Mouse (Mus musculus) CD4-positive helper T cell, adult 2 months (primary cell): ENCODE measurements around the gene Tanc2.

Experiments
- DNase-seq: peaks from one replicate; pipeline ENCODE4 v3.0.0-alpha.2; 2012; ENCODE audit warnings: low read depth, missing footprints, low spot score

Tanc2 gene

GRCm38 (mm10) chr11:105952911-105953386 lies 363.2 kb downstream of the Tanc2 start, which contains the start of gene Cyb561:
Cyb561 (minus strand) TSS chr11:105953336.
- no peak for DNase-seq

GRCm38 (mm10) chr11:105953402-105953801 lies 363.6 kb downstream of the Tanc2 start:
- DNase-seq: no peak

- no peak for DNase-seq
Observed at GRCm38 (mm10) chr11:105955815-105956430, 366.1 kb downstream of the Tanc2 start.

- no peak for DNase-seq
Observed at GRCm38 (mm10) chr11:105957501-105957900, 367.7 kb downstream of the Tanc2 start.

GRCm38 (mm10) chr11:105958566-105958965 lies 368.8 kb downstream of the Tanc2 start:
- DNase-seq: no peak

GRCm38 (mm10) chr11:105959355-105959754 lies 369.6 kb downstream of the Tanc2 start:
- peak; percentile 27 for DNase-seq

- no peak for DNase-seq
Observed at GRCm38 (mm10) chr11:105964691-105965090, 374.9 kb downstream of the Tanc2 start.

GRCm38 (mm10) chr11:105966288-105966687 lies 376.5 kb downstream of the Tanc2 start:
- DNase-seq: no peak

GRCm38 (mm10) chr11:105967741-105968574 lies 378.2 kb downstream of the Tanc2 start, which contains the start of gene Ace:
Ace (plus strand) TSS chr11:105967945.
- DNase-seq: no peak

- no peak for DNase-seq
Observed at GRCm38 (mm10) chr11:105968948-105969347, 379.2 kb downstream of the Tanc2 start.

GRCm38 (mm10) chr11:105969516-105969915 lies 379.7 kb downstream of the Tanc2 start:
- DNase-seq: no peak

GRCm38 (mm10) chr11:105974593-105974992 lies 384.8 kb downstream of the Tanc2 start:
- DNase-seq: no peak

- no peak for DNase-seq
Observed at GRCm38 (mm10) chr11:105975050-105975449, 385.3 kb downstream of the Tanc2 start.

GRCm38 (mm10) chr11:105975636-105976035 lies 385.9 kb downstream of the Tanc2 start:
- DNase-seq: no peak

GRCm38 (mm10) chr11:105978232-105978631 lies 388.4 kb downstream of the Tanc2 start:
- DNase-seq: no peak

- no peak for DNase-seq
Observed at GRCm38 (mm10) chr11:105978634-105979033, 388.8 kb downstream of the Tanc2 start.
